Mouse (Mus musculus) Patski (cell line): ENCODE data around the gene Dapk3. TPM values are rescaled to one million over a fixed set of nuclear protein-coding genes. Genes with fewer than 3 reads are reported as not detected.
A peak's percentile ranks its signal among the peaks of the same experiment; 100 is the strongest.
"Not testable (repeated sequence)": the region's sequence is repeated elsewhere in the genome, so short reads cannot be mapped to it uniquely, and the experiment has no call there.

ENCODE experiments used
- ATAC-seq: fragments of 100-300 bp; one replicate; pipeline ENCODE4 v1.8.0; 2021
- CTCF ChIA-PET: fragments of 350-600 bp; sonication (Branson Sonifier 250); formaldehyde crosslinking; loops from one replicate; lab custom pipeline; 2022; ENCODE audit warnings: inconsistent platforms; lab: Charles Lee
- POLR2A ChIA-PET: fragments of 350-600 bp; sonication (Branson Sonifier 250); formaldehyde crosslinking; loops from one replicate; lab custom pipeline; 2022; ENCODE audit warnings: antibody characterized with exemption, inconsistent platforms; lab: Charles Lee
- DNase-seq: peaks from one replicate; pipeline ENCODE4 v3.0.0-alpha.2; 2011; ENCODE audit warnings: low read depth, low spot score
- H3K27me3 ChIP-seq: fragments of 371-371 bp; one replicate; pipeline ENCODE4 v1.5.1; 2021
- CTCF ChIP-seq: fragments of 100-300 bp; IDR thresholded peaks from one replicate; pipeline ENCODE4 v1.5.1; 2021
- in situ Hi-C: fragments of 300-500 bp; cut with MboI; formaldehyde crosslinking; loops from 3 replicates; pipeline ENCODE4 v1.11.1; 2018; ENCODE audit warnings: low pct_unique_long_range_greater_than_20kb, mixed read lengths
- polyA plus RNA-seq: library from polyadenylated mRNA; unstranded; gene quantifications from one replicate; pipeline ENCODE4 v1.2.3, GENCODE M21; 2021

Dapk3 gene
- polyA plus RNA-seq, 1 experiment from 2014 or later: 82.0 TPM

- ATAC-seq (peak; percentile 6), DNase-seq (no peak)
- no peaks in the 10 kb centered on the region for H3K27me3 ChIP-seq
- ChIA-PET POLR2A (interaction anchor here (1.5 kb wide), 1 partner anchor 13 kb away, joined by 3 read pairs; no protein-coding TSS in a partner anchor), CTCF (no interaction called here)
- in situ Hi-C loops: no loop called here
- no peak for TF ChIP-seq CTCF
Measured at GRCm38 (mm10) chr10:81168087-81168431, 14.7 kb upstream of the Dapk3 start.

DNA sequence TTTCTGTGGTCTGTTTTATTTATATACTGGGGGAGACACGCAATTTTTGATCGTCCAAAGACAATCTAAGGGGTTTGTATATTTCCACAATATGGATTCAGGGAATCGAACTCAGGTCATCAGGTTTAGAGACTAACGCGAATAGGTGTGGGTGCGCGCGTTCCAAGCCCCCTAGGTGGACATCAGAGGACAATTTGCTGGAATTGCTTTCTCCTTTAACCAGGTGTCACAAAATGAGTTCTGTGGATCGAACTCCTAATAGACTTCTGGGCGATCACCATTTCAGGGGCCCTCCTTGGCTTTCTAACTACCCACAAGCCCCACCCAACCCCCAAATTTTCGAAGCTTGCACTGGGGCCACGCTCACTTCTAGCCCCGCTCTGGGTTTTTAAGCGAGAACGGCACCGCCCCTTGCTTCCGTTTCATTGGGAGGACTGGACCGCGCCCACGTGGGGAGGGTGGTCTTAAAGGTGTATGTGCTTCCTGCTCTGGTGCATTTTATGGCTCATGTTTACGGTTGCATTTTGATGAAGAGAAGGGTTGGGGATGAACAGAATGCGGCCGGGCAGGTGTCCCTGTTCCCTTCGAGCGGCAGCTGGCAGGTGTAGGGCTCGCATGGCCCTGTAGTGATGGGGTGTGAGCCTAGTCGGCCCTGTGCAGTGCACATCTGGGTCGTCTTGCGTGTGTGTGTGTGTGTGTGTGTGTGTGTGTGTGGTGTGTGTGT is 14.1 kb upstream of the Dapk3 start:
- ChIA-PET POLR2A (interaction anchor here (1.2 to 1.5 kb wide), 3 partner anchors 13 to 26 kb away, joined by 3 to 7 read pairs (median 4); no protein-coding TSS in a partner anchor), CTCF (no interaction called here)
- DNase-seq: no peak
- no peaks in the 10 kb centered on the region for H3K27me3 ChIP-seq
- in situ Hi-C loops: no loop called here
- no peak for TF ChIP-seq CTCF
- ATAC-seq: no peak

- POLR2A ChIA-PET: interaction anchor here (0.7 to 1.5 kb wide), 6 partner anchors 14 to 217 kb away, joined by 3 to 7 read pairs (median 4); no protein-coding TSS in a partner anchor
- DNase-seq, H3K27me3 ChIP-seq, ATAC-seq, in situ Hi-C loops, CTCF ChIA-PET: not testable (repeated sequence)
Measured at GRCm38 (mm10) chr10:81169411-81169900, 13.3 kb upstream of the Dapk3 start.

DNA sequence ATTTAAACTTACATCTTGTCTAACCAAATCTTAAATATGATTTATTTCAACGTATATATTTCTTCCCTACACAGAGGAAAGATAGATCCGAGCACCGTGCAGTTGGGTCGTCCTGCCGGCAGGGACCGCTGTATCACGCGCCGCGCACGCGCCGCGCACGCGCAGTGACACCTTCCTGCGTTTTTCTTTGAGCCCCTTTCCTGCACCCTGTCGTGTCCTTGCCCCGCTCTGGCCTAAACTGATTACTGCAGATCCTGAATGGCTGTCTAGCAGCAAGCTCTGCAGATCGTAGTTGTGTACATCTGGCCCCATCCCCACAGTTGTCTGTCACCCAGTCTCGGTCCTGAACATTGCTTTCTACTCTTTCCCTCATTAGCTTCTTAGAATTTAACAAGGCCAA is 9.7 kb upstream of the Dapk3 start:
- DNase-seq (no peak), ATAC-seq (no peak)
- POLR2A ChIA-PET: interaction anchor here (0.7 to 1.2 kb wide), 4 partner anchors 38 to 91 kb away, joined by 3 read pairs; partner anchors contain the start of gene Zbtb7a
- in situ Hi-C loops: loop anchor here (10.0 kb wide), 2 partner anchors 98 to 248 kb away; partner anchors contain the start of gene Thop1
- CTCF ChIA-PET: interaction anchor here (0.7 to 0.8 kb wide), 2 partner anchors 9 to 91 kb away, joined by 3 read pairs; no protein-coding TSS in a partner anchor
- TF ChIP-seq CTCF: no peak
- no peaks in the 10 kb centered on the region for H3K27me3 ChIP-seq

- TF ChIP-seq CTCF: no peak
- no peak for DNase-seq
- POLR2A ChIA-PET: no interaction called here
- in situ Hi-C loops: loop anchor here (5.0 to 10.0 kb wide), 3 partner anchors 100 to 250 kb away; partner anchors contain the start of gene Thop1
- H3K27me3 ChIP-seq: no peaks in the 10 kb centered on the region
- no peak for ATAC-seq
- CTCF ChIA-PET: interaction anchor here (1.0 to 1.3 kb wide), 3 partner anchors 93 to 134 kb away, joined by 3 to 4 read pairs (median 3); no protein-coding TSS in a partner anchor
Measured at GRCm38 (mm10) chr10:81174617-81175344, 8.0 kb upstream of the Dapk3 start.

- POLR2A ChIA-PET: interaction anchor here (1.2 kb wide), 1 partner anchor 40 kb away, joined by 3 read pairs; no protein-coding TSS in a partner anchor
- ATAC-seq, DNase-seq, H3K27me3 ChIP-seq: not testable (repeated sequence)
- CTCF ChIA-PET: interaction anchor here (1.0 to 1.5 kb wide), 4 partner anchors 94 to 180 kb away, joined by 3 to 4 read pairs (median 3); no protein-coding TSS in a partner anchor
- in situ Hi-C loops: loop anchor here (5.0 to 10.0 kb wide), 3 partner anchors 101 to 251 kb away; partner anchors contain the start of gene Thop1
Measured at GRCm38 (mm10) chr10:81175345-81175701, 7.5 kb upstream of the Dapk3 start.

GRCm38 (mm10) chr10:81175936-81176465 is 6.8 kb upstream of the Dapk3 start:
- H3K27me3 ChIP-seq: no peaks in the 10 kb centered on the region
- no peak for TF ChIP-seq CTCF
- ChIA-PET POLR2A (interaction anchor here (0.9 to 1.2 kb wide), 3 partner anchors 9 to 48 kb away, joined by 3 read pairs; no protein-coding TSS in a partner anchor), CTCF (interaction anchor here (0.7 to 1.5 kb wide), 4 partner anchors 58 to 181 kb away, joined by 3 to 4 read pairs (median 3); no protein-coding TSS in a partner anchor)
- DNase-seq: no peak
- ATAC-seq: no peak
- in situ Hi-C loops: loop anchor here (5.0 to 10.0 kb wide), 3 partner anchors 101 to 251 kb away; partner anchors contain the start of gene Thop1

DNA sequence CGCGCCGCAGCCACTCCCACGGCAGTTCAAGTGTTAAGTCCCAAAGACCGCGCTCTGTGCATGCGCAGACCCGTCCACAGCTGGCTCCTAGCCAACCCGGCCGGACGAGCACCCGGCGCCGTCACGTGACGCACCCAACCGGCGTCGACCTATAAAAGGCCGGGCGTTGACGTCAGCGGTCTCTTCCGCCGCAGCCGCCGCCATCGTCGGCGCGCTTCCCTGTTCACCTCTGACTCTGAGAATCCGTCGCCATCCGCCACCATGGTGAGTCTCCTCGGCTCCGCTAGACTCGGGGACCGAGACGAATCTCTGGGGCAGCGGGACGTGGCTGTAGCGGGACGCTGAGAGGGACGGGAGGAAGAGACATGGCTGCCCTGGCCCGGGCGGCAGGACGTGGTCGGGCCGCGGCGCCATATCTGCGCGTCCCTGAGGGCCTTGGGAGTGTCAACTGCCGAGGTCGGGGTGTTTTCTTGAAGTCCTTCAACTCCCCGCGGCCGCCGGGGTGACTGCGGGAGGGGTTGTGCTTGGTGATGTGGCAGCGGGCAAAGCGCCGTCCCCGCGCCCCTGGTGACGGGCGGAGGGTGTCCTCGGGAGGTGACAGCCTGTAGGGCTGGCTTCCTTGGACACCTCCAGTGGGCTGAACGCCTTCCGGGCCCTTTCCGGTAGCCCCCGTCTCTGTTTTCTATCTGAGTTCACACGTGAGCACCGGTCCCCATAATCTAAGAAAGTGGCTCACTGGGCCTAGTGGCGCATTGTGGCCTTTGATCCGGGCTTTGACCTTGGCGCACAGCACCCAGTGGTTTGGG is 6.1 kb upstream of the Dapk3 start, which contains the start of gene Eef2:
Gene Eef2, plus strand, starts transcription at position 166 of the 806 bp plus-strand sequence.
- ATAC-seq: peak; percentile 23
- no peaks in the 10 kb centered on the region for H3K27me3 ChIP-seq
- in situ Hi-C loops: loop anchor here (5.0 to 10.0 kb wide), 3 partner anchors 102 to 252 kb away; partner anchors contain the start of gene Thop1
- no peak for DNase-seq
- ChIA-PET POLR2A (interaction anchor here (0.6 to 1.2 kb wide), 4 partner anchors 9 to 48 kb away, joined by 3 read pairs; no protein-coding TSS in a partner anchor), CTCF (interaction anchor here (0.7 to 1.5 kb wide), 2 partner anchors 58 to 181 kb away, joined by 3 read pairs; no protein-coding TSS in a partner anchor)
- no peak for TF ChIP-seq CTCF

DNA sequence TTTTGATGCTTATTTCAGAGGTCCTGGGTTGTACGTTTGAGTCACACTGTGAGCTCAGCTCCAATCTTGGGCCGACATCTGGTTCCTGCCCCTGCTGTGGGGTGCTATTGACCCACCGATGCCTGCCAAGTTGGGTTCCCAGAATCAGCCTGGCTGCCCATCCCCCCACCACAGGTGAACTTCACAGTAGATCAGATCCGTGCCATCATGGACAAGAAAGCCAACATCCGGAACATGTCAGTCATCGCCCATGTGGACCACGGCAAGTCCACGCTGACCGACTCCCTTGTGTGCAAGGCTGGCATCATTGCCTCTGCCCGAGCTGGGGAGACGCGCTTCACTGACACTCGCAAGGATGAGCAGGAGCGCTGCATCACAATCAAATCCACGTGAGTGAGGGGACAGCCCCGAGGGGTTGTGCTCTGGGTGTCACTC is 5.3 kb upstream of the Dapk3 start:
- CTCF ChIA-PET: no interaction called here
- in situ Hi-C loops: loop anchor here (5.0 to 10.0 kb wide), 3 partner anchors 103 to 253 kb away; partner anchors contain the start of gene Thop1
- no peak for TF ChIP-seq CTCF
- DNase-seq (no peak), ATAC-seq (no peak)
- no peaks in the 10 kb centered on the region for H3K27me3 ChIP-seq
- POLR2A ChIA-PET: interaction anchor here (0.6 to 1.9 kb wide), 2 partner anchors 8 to 13 kb away, joined by 3 to 6 read pairs; no protein-coding TSS in a partner anchor
